Mouse (Mus musculus) gastrocnemius, postnatal 25 days (tissue): Measurements from ENCODE around the gene Phf11d. TPM values are rescaled to one million over a fixed set of nuclear protein-coding genes. Genes with fewer than 3 reads are reported as not detected.
"Not testable (repeated sequence)": the region's sequence is repeated elsewhere in the genome, so short reads cannot be mapped to it uniquely, and the experiment has no call there.

Experiments
- DNase-seq: peaks from one replicate; pipeline ENCODE4 v3.0.0; 2022
- long read RNA-seq, 2 experiments: library from polyadenylated mRNA; stranded (forward); transcript quantifications; one replicate each; pipeline ENCODE4 v2.0.0; 2021
- total RNA-seq, 2 experiments: library from RNA; stranded (reverse); gene quantifications; 1 replicate in 1 of 2; 2 replicates in 1 of 2; pipeline ENCODE4 v1.2.3; 2021

The Phf11d gene
- 1 to 10 TPM; 1.9 to 2.0 TPM for total RNA-seq
- long read RNA-seq, experiment 1, partial matches to known transcripts = 0 of 1 reads
- long read RNA-seq, experiment 1, other reads (novel, unspliced or antisense) = 0 of 1 reads
- long read RNA-seq, experiment 2, partial matches to known transcripts = 0 of 2 reads
- long read RNA-seq, experiment 2, other reads (novel, unspliced or antisense) = 2 of 2 reads

- DNase-seq = peak; percentile 15
Measured at GRCm38 (mm10) chr14:59365244-59365644, at the start of gene Phf11d. Gene Phf11d, minus strand, starts transcription at chr14:59365470.

DNA sequence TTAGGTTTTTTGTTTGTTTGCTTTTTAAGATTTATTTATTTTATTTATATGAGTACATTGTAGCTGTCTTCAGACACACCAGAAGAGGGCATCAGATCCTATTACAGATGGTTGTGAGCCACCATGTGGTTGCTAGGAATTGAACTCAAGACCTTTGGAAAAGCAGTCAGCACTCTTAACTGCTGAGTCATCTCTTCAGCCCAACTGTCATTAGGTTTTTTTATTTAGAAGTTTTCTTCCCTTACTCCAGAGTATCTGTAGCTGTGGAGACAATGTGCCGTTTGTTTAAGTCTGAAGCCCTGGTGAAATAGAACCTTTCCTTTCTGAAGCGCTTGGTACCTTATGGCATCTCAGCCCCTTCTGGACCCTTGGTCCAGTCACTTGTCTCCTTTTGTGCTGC, 49.7 kb upstream of the Phf11d start:
- DNase-seq = not testable (repeated sequence)

DNA sequence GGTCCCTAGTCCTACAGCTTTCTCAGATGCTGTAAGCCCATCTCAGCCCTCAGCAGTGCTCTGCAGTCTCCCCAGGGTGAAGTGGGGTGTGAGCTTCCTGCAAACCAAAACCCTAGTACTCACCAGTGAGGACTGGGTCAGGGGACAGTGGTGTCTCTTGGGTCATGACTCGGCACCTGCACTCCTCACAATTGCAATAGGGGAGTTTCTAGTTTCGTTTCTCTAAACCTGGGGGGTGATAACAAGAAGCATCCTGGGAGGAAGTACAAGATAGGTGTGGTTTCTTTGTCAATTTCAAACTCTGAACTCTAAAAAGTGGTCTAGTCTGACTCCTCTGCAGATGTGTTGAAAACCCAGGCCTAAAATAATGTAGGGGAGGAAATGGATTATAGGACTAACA, 31.7 kb upstream of the Phf11d start:
- DNase-seq = no peak

GRCm38 (mm10) chr14:59395281-59395680, 30.0 kb upstream of the Phf11d start, which contains the start of gene Phf11c:
Gene Phf11c, minus strand, starts transcription at chr14:59395381.
- no peak for DNase-seq

DNA sequence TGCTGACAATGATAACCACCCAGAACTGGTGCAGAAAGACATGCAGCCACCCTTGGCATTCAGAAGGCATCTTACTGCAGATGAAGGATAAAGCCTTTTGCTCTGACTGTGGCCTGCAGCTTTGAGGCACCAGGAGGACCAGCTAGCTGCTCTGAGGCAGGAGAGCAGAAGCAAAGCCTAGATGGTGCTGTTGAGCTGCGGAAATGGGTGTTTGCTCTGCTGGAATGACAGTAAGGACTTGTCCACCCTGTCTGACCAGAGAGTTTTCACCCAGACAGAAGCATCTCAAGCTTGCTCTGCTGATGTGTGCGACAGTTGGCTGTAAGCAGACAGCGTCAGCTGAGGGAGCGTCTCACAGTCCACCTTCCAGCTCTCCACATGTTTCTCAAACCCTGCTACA, 24.9 kb upstream of the Phf11d start:
- DNase-seq = not testable (repeated sequence)

DNA sequence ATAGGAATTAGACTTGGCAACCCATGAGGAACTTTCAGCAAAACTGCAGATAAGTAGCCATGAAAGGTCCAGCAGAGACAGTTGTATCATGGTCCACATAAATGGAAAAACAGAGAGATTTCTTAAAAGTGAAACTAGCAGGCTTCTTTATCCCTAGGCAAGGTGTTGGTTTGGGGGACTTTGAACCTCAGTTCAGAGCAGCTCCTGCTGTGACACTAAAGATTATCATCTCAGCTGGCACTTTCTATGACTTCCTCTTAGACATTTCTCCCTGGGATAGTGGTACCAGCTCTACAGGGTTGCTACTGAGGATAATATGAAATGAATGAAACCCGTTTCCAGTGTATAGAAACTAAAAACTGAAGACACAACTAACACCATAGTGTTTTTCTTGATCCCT, 24.3 kb upstream of the Phf11d start:
- DNase-seq = no peak

DNA sequence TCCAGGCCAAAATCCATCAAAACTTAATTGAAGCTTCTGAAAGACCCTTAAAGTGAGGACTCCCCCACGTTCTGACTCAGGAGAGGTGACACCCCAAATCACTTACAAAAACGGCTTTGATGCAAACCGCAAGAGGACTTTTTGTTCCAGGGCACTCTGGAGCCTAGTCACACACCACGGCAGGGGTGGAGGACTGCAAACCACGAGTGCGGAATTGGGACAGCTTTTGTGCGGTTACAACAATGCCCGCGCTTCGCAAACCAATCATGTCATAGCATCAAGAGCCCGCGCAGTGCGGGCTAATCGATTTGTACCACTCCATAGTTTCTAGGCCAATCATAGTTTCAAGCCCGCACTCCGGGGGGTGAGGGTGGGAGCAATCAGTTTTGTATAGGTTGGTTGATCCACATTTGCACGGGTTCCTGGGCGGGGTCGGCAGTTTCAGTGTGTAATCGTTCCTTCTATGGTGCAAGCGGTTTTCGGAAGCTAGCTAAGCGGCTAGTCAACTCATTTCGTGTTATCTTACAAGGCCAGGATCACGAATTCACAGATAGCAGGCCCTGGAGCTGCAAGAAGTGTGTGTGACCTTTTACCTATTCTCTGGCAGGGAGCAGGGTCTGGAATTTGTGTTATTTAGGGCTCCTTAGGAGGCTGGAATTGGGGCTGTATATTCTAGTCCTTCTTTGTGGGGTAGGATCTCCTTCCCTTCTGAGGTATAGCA, 5.2 kb upstream of the Phf11d start:
- DNase-seq = no peak

GRCm38 (mm10) chr14:59366386-59367105, 1.3 kb upstream of the Phf11d start:
- DNase-seq = no peak

- DNase-seq = not testable (repeated sequence)
Measured at GRCm38 (mm10) chr14:59341189-59341588, 24.1 kb downstream of the Phf11d start, which contains the start of gene Phf11b. Gene Phf11b, minus strand, starts transcription at chr14:59341351.

DNA sequence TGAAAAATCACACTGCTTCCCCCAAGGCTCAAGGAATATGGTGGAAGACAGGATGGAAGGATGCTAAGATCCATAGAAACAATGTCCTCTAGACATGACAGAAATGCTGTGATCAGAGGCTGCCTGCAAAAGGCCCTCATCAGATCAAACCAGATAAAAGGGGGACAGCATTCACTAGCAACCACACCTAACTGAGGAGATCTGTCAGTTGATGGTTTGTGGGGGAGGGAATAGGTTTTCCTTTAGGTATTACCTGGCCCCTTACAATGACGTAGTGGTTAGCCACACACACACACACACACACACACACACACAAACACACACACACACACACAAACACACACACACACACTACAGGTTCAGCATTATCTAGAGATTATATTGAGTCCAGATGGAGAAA, 25.7 kb downstream of the Phf11d start:
- no peak for DNase-seq

DNA sequence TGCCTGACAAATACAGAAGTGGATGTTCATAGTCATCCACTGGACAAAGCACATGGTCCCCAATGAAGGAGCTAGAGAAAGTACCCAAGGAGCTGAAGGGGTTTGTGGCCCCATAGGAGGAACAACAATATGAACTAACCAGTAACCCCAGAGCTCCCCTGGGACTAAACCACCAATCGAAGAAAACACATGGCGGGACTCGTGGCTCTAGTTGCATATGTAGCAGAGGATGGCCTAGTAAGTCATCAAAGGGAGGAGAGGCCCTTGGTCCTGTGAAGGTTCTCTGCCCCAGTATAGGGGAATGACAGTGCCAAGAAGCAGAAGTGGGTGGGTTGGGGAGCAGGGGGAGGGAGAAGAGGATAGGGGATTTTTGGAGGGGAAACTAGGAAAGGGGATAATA, 29.2 kb downstream of the Phf11d start:
- not testable (repeated sequence) for DNase-seq

DNA sequence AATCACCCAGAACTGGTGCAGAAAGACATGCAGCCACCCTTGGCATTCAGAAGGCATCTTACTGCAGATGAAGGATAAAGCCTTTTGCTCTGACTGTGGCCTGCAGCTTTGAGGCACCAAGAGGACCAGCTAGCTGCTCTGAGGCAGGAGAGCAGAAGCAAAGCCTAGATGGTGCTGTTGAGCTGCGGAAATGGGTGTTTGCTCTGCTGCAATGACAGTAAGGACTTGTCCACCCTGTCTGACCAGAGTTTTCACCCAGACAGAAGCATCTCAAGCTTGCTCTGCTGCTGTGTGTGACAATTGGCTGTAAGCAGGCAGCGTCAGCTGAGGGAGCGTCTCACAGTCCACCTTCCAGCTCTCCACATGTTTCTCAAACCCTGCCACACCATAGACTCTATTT, 34.8 kb downstream of the Phf11d start:
- not testable (repeated sequence) for DNase-seq

- not testable (repeated sequence) for DNase-seq
Measured at GRCm38 (mm10) chr14:59319970-59320369, 45.3 kb downstream of the Phf11d start.

GRCm38 (mm10) chr14:59319036-59319435, 46.2 kb downstream of the Phf11d start:
- DNase-seq = not testable (repeated sequence)

Other genes starting within 250 kb of the Phf11d start
- not detected for gene 1700129C05Rik, start 222.6 kb downstream of the Phf11d start, total RNA-seq
- not detected for gene Gm5142, start 186.7 kb downstream of the Phf11d start, total RNA-seq
- 10 to 100 TPM; 10.9 to 12.4 TPM for gene Rcbtb1, start 164.3 kb downstream of the Phf11d start, total RNA-seq
- gene Gm6904, start 105.3 kb downstream of the Phf11d start, total RNA-seq = not detected
- gene Phf11a, start 67.9 kb downstream of the Phf11d start, total RNA-seq = under 1 TPM in 1 of 2 experiments, not detected in 1; 0.27 TPM
- under 1 TPM in 1 of 2 experiments, not detected in 1; 0.29 TPM for gene Phf11b, start 24.1 kb downstream of the Phf11d start, total RNA-seq
- under 1 TPM; 0.28 to 0.38 TPM for gene Phf11c, start 29.9 kb upstream of the Phf11d start, total RNA-seq
- 1 to 10 TPM; 2.9 to 6.0 TPM for gene Setdb2, start 75.4 kb upstream of the Phf11d start, total RNA-seq
- gene Cab39l, start 75.5 kb upstream of the Phf11d start, total RNA-seq = 10 to 100 TPM; 16.8 to 17.9 TPM
- gene Cdadc1, start 232.5 kb upstream of the Phf11d start, total RNA-seq = 10 to 100 TPM; 28.2 to 40.7 TPM